Mouse (Mus musculus) midbrain, embryonic 13.5 days (tissue): ENCODE data around the gene 9130213A22Rik. TPM values are rescaled to one million over a fixed set of nuclear protein-coding genes. Genes with fewer than 3 reads are reported as not detected.

Experiments
- ATAC-seq: fragments of 200-750 bp; cut with Nextera tagmentation; 2 replicates; pipeline ENCODE4 v1.8.0; 2017; ENCODE audit warnings: mild to moderate bottlenecking, moderate TSS enrichment, moderate library complexity
- H3K27ac ChIP-seq: fragments of 300-500 bp; sonication (generic); 2 replicates; pipeline ENCODE4 v1.5.1; 2015; ENCODE audit warnings: inconsistent platforms, mild to moderate bottlenecking, moderate library complexity
- H3K27me3 ChIP-seq: fragments of 300-500 bp; sonication (generic); 2 replicates; pipeline ENCODE4 v1.6.1; 2015; ENCODE audit warnings: mild to moderate bottlenecking, inconsistent platforms
- H3K36me3 ChIP-seq: fragments of 300-500 bp; sonication (generic); 2 replicates; pipeline ENCODE4 v1.6.1; 2015; ENCODE audit warnings: mild to moderate bottlenecking, inconsistent platforms
- H3K4me1 ChIP-seq: fragments of 300-500 bp; sonication (generic); replicated peaks from 2 replicates; pipeline ENCODE4 v1.6.1; 2015; ENCODE audit warnings: inconsistent platforms
- H3K4me2 ChIP-seq: fragments of 300-500 bp; sonication (generic); replicated peaks from 2 replicates; pipeline ENCODE4 v1.6.1; 2015; ENCODE audit warnings: moderate library complexity, mild to moderate bottlenecking, inconsistent platforms
- H3K4me3 ChIP-seq: fragments of 300-500 bp; sonication (generic); replicated peaks from 2 replicates; pipeline ENCODE4 v1.5.1; 2015; ENCODE audit warnings: mild to moderate bottlenecking, inconsistent platforms
- H3K9ac ChIP-seq: fragments of 300-500 bp; sonication (generic); replicated peaks from 2 replicates; pipeline ENCODE4 v1.6.1; 2015; ENCODE audit warnings: mild to moderate bottlenecking, inconsistent platforms
- H3K9me3 ChIP-seq: fragments of 300-500 bp; sonication (generic); 2 replicates; pipeline ENCODE4 v1.6.1; 2016; ENCODE audit warnings: mild to moderate bottlenecking, inconsistent platforms
- WGBS: fragments of 180-500 bp; shearing (Covaris S2); methylation state at CpG from one replicate; pipeline ENCODE4 v1.1.7; 2015; 5-methylcytosine and 5-hydroxymethylcytosine counted together
- polyA plus RNA-seq: library from polyadenylated mRNA; unstranded; fragments of >200 nt; fragmentation: Nextera tagmentation; extraction: Ambion mirVana; gene quantifications from 2 replicates; pipeline ENCODE4 v1.2.1, GENCODE M21; 2015

Gene 9130213A22Rik
- polyA plus RNA-seq: 0.28 TPM in 1 of 2 replicates, not detected in the other

DNA sequence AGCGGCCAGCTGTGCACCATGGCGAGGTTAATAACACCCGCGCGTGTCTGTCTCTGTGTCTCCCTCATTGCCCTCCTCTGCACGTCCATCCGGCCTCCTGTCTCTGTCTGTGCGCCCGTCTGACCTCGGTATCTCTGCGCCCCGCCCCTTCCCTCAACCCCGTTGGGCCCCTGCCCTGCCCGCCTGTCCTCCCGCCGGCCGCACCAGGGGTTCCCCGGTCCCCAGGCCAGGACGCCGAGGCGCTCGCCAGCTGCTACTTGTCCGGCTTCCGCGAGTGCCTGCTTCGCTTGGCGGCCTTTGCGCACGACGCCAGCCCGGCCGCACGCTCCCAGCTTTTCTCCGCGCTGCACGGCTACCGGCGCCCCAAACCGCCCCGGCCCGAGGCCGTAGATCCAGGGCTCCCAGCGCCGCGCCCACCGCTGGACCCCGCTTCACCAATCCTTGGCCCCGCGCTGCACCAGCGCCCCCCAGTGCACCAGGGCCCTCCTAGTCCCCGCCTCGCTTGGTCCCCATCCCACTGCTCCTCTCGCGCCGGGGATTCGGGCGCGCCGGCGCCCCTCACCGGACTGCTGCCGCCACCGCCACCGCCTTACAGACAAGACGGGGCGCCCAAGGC, at the start of gene 9130213A22Rik:
TSS of gene 9130213A22Rik (minus strand) at position 254 of the 616 bp plus-strand sequence.
- under 1% methylated on average over 57 of the region's 66 CpGs for WGBS

DNA sequence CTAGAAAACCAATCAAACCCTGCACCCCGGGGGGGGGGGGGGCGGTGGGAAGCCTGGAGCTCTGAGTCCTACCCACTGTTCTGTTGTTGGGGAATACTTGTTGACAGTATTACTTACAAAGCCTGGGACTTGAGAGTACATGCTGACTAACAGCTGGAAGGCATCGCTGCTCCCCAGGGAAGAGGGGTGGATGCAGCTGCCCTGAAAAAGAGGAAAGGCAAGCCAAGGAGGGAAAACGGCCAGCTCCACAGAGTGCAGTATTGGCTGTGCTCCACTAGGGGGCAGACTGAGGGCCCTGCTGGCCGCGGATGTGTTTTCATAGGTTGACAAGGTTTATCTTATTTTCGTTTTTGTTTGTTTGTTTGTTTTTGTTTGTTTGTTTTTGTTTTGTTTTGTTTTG, 49.2 kb upstream of the 9130213A22Rik start:
- Histone ChIP-seq H3K9ac (no peak overlapping the region), H3K4me3 (no peak overlapping the region), H3K27me3 (no peaks in the 10 kb centered on the region), H3K36me3 (no peaks in the 10 kb centered on the region), H3K27ac (no peak overlapping the region), H3K9me3 (no peaks in the 10 kb centered on the region), H3K4me2 (no peak overlapping the region), H3K4me1 (no peaks in the 10 kb centered on the region)
- no peak for ATAC-seq
- 30% methylated on average over 7 of the region's 7 CpGs for WGBS

More for the DNA sequence above, at the start of gene 9130213A22Rik:
- Histone ChIP-seq H3K4me3 (peak within 1 kb of the TSS; percentile 75), H3K27ac (peak within 1 kb of the TSS; percentile 58), H3K4me2 (peak within 1 kb of the TSS; percentile 98), H3K9ac (peak within 1 kb of the TSS; percentile 80), H3K4me1 (peaks cover 62% of the 10 kb centered on the region), H3K27me3 (peaks cover 35% of the 10 kb centered on the region), H3K36me3 (no peaks in the 10 kb centered on the region), H3K9me3 (no peaks in the 10 kb centered on the region)
- peak; percentile 73 for ATAC-seq

DNA sequence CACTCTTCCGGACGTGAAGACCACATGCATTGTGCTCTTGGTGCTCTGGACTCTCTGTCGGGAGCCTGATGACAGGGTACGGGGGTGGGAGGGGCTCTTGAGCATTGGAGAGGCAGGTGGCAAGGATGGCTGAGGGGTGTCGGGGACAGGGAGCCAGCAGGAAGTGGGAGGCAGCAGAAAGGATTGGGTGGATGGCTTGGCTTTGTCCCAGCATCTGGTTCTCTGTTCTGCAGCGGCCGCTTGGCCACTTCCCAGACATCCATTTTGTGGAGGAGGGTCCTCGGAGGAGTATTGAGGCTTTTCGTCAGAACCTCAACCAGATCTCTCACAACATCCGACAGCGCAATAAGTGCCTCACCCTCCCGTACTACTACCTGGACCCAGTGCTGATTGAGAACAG, 46.9 kb upstream of the 9130213A22Rik start:
- Histone ChIP-seq H3K4me3 (no peak overlapping the region), H3K4me2 (no peak overlapping the region), H3K36me3 (no peaks in the 10 kb centered on the region), H3K9ac (no peak overlapping the region), H3K9me3 (no peaks in the 10 kb centered on the region), H3K27ac (no peak overlapping the region), H3K4me1 (no peaks in the 10 kb centered on the region), H3K27me3 (no peaks in the 10 kb centered on the region)
- ATAC-seq: no peak
- WGBS: 94% methylated on average over 12 of the region's 12 CpGs

DNA sequence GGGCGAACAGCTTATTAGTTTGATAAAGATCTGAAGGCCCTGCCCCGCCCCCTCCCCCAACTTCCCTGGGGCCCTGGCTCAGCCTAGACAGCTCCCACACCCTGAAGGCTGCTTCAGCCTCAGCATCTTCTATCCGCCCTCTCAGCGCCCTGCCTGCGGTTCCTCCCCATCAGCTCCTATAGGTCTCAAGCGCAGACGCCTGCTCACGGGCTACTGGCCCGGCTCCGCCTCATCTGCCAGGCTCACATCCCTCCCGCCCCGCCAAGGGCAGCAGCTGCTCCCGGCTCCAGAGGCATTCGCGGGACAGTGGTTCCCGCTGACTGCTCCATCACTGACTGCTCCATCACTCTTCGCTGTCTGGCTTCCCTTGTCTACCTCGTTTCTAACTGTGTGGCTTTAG, 34.4 kb upstream of the 9130213A22Rik start, which contains the start of gene Alox12b:
TSS of gene Alox12b (plus strand) at position 190 of the 400 bp plus-strand sequence.
- peaks cover 30% of the 10 kb centered on the region for H3K27me3 ChIP-seq
- H3K4me3 ChIP-seq: peak within 1 kb of the TSS; percentile 26
- H3K9ac ChIP-seq: peak within 1 kb of the TSS; percentile 54; the same call in 1 of the 2 replicates
- ATAC-seq: peak; percentile 83
- H3K9me3 ChIP-seq: no peaks in the 10 kb centered on the region
- WGBS: 2% methylated on average over 18 of the region's 18 CpGs
- no peaks in the 10 kb centered on the region for H3K36me3 ChIP-seq
- no peak within 1 kb of the TSS for H3K27ac ChIP-seq
- peaks cover 10% of the 10 kb centered on the region for H3K4me1 ChIP-seq
- peak within 1 kb of the TSS; percentile 51 for H3K4me2 ChIP-seq

- no peaks in the 10 kb centered on the region for H3K36me3 ChIP-seq
- H3K4me2 ChIP-seq: no peak overlapping the region
- H3K27ac ChIP-seq: no peak overlapping the region
- 44% methylated on average over 1 of the region's 1 CpGs for WGBS
- peaks cover 30% of the 10 kb centered on the region for H3K27me3 ChIP-seq
- peaks cover 10% of the 10 kb centered on the region for H3K4me1 ChIP-seq
- H3K4me3 ChIP-seq: no peak overlapping the region
- no peak overlapping the region for H3K9ac ChIP-seq
- H3K9me3 ChIP-seq: no peaks in the 10 kb centered on the region
- ATAC-seq: no peak
Measured at GRCm38 (mm10) chr11:69155351-69155750, 33.0 kb upstream of the 9130213A22Rik start.

DNA sequence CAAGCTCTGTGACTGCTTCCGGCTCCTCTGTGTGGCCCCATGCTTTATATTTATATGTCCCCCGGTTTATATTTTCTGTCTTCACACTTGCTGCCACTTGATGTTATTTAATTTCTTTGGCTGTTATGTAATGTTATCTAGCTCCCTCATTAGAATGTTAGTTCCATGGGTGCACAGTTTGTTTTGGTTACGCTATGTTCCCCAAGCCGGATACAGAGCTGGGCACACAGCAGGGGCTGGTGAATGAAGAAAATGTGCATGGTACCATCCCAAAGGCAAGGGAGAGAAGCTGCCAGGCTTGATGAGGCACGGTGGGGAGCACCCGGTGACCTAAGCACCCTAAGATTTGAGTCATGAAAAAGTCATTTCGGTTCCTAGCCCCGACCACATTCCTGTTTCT, 31.4 kb upstream of the 9130213A22Rik start:
- no peaks in the 10 kb centered on the region for H3K36me3 ChIP-seq
- no peak overlapping the region for H3K9ac ChIP-seq
- H3K9me3 ChIP-seq: no peaks in the 10 kb centered on the region
- H3K4me1 ChIP-seq: peaks cover 10% of the 10 kb centered on the region
- 85% methylated on average over 8 of the region's 8 CpGs for WGBS
- H3K4me3 ChIP-seq: no peak overlapping the region
- H3K27ac ChIP-seq: no peak overlapping the region
- peaks cover 27% of the 10 kb centered on the region for H3K27me3 ChIP-seq
- ATAC-seq: no peak
- H3K4me2 ChIP-seq: no peak overlapping the region

DNA sequence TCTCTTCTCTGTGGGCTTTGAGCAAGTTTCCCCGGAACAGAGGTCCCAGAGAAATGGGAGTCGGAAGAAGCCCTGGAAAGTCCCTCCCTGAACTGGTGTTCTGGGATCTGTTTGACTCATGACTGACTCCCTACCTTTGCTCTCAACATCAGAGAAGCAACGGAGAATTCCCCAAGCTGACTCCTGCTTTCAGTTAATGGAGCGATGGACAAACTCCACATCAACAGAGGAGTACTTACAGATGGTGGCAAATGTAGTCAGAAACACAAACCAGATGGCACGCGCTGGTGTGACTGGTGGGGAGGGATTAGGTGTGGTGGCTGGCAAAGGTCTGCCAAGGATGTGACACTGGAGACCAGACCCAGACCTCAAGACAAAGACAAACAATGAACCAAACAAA, 28.6 kb upstream of the 9130213A22Rik start:
- no peak for ATAC-seq
- H3K4me2 ChIP-seq: peak overlapping the region; percentile 24
- H3K27ac ChIP-seq: no peak overlapping the region
- 67% methylated on average over 6 of the region's 6 CpGs for WGBS
- no peaks in the 10 kb centered on the region for H3K36me3 ChIP-seq
- no peaks in the 10 kb centered on the region for H3K27me3 ChIP-seq
- no peaks in the 10 kb centered on the region for H3K4me1 ChIP-seq
- H3K4me3 ChIP-seq: no peak overlapping the region
- no peaks in the 10 kb centered on the region for H3K9me3 ChIP-seq
- H3K9ac ChIP-seq: no peak overlapping the region

GRCm38 (mm10) chr11:69150444-69150843, 28.1 kb upstream of the 9130213A22Rik start:
- Histone ChIP-seq H3K4me3 (no peak overlapping the region), H3K4me2 (peak overlapping the region; percentile 24), H3K4me1 (no peaks in the 10 kb centered on the region), H3K27ac (no peak overlapping the region), H3K9ac (no peak overlapping the region), H3K27me3 (no peaks in the 10 kb centered on the region), H3K9me3 (no peaks in the 10 kb centered on the region), H3K36me3 (no peaks in the 10 kb centered on the region)
- ATAC-seq: 0 out of 2 replicates have a peak, but pooled peaks have one; percentile 43
- 9% methylated on average over 7 of the region's 7 CpGs for WGBS

- Histone ChIP-seq H3K9ac (no peak overlapping the region), H3K27ac (no peak overlapping the region), H3K4me3 (no peak overlapping the region), H3K4me2 (no peak overlapping the region), H3K36me3 (no peaks in the 10 kb centered on the region), H3K4me1 (no peaks in the 10 kb centered on the region), H3K27me3 (no peaks in the 10 kb centered on the region), H3K9me3 (no peaks in the 10 kb centered on the region)
- no peak for ATAC-seq
- WGBS: 79% methylated on average over 6 of the region's 6 CpGs
Measured at GRCm38 (mm10) chr11:69149728-69150127, 27.3 kb upstream of the 9130213A22Rik start.

GRCm38 (mm10) chr11:69148451-69148960, 26.1 kb upstream of the 9130213A22Rik start:
- Histone ChIP-seq H3K9ac (no peak overlapping the region), H3K4me2 (no peak overlapping the region), H3K27me3 (no peaks in the 10 kb centered on the region), H3K4me3 (no peak overlapping the region), H3K9me3 (no peaks in the 10 kb centered on the region), H3K27ac (no peak overlapping the region), H3K4me1 (no peaks in the 10 kb centered on the region), H3K36me3 (no peaks in the 10 kb centered on the region)
- WGBS: 87% methylated on average over 5 of the region's 5 CpGs
- no peak for ATAC-seq

- WGBS: 77% methylated on average over 7 of the region's 7 CpGs
- H3K4me2 ChIP-seq: no peak overlapping the region
- ATAC-seq: no peak
Measured at GRCm38 (mm10) chr11:69147546-69147945, 25.2 kb upstream of the 9130213A22Rik start.

GRCm38 (mm10) chr11:69135361-69135760, 13.0 kb upstream of the 9130213A22Rik start:
- no peak overlapping the region for H3K27ac ChIP-seq
- H3K4me2 ChIP-seq: no peak overlapping the region
- peaks cover 12% of the 10 kb centered on the region for H3K4me1 ChIP-seq
- no peaks in the 10 kb centered on the region for H3K36me3 ChIP-seq
- no peak overlapping the region for H3K9ac ChIP-seq
- no peak for ATAC-seq
- H3K4me3 ChIP-seq: no peak overlapping the region
- H3K9me3 ChIP-seq: no peaks in the 10 kb centered on the region
- H3K27me3 ChIP-seq: peaks cover 17% of the 10 kb centered on the region; the same call in 1 of the 2 replicates
- 93% methylated on average over 5 of the region's 6 CpGs for WGBS

More at GRCm38 (mm10) chr11:69147546-69147945, 25.2 kb upstream of the 9130213A22Rik start:
- no peak overlapping the region for H3K27ac ChIP-seq
- H3K27me3 ChIP-seq: no peaks in the 10 kb centered on the region
- no peaks in the 10 kb centered on the region for H3K9me3 ChIP-seq
- H3K4me3 ChIP-seq: no peak overlapping the region
- H3K4me1 ChIP-seq: no peaks in the 10 kb centered on the region
- H3K9ac ChIP-seq: no peak overlapping the region
- no peaks in the 10 kb centered on the region for H3K36me3 ChIP-seq
